Mouse (Mus musculus): ENCODE measurements around the gene Hist3h2ba. TPM values are rescaled to one million over a fixed set of nuclear protein-coding genes. Genes with fewer than 3 reads are reported as not detected.
A peak's percentile ranks its signal among the peaks of the same experiment; 100 is the strongest.

The Hist3h2ba gene
- total RNA-seq, 1 experiment: 141 TPM

DNA sequence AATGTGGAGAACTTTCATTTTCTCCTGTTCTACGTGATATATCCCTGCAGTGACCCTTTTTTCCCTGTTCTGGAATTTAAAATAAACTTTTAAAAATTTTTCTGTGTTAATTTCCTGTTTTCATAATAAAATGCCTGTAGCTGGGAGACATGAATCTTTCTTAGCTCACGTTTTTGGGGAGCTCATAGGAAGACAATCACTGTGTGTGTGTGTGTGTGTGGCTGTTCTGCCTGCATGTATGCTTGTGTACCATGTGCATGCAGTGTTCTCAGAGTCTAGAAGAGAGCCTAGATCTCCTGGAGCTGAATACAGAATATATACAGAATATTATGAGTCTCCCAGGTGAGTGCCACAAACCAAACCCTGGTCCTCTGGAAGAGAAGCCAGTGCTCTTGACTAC, 21.7 kb upstream of the Hist3h2ba start:
- no peaks in the 10 kb centered on the region for H3K9me3 ChIP-seq (ENCODE audit: control insufficient read depth, insufficient read depth, low read depth, low read length)
- TF ChIP-seq HCFC1 (IDR thresholded peaks at IDR 0.05; ENCODE audit: borderline replicate concordance, insufficient read depth, low read length): no peak
- no peak for TF ChIP-seq ZC3H11A (IDR thresholded peaks at IDR 0.05; ENCODE audit: borderline replicate concordance, low read depth, low read length)
- TF ChIP-seq CHD2 (IDR thresholded peaks at IDR 0.05; ENCODE audit: low read depth, low read length): no peak
- no peak for TF ChIP-seq MAFK (IDR thresholded peaks at IDR 0.05; ENCODE audit: insufficient read depth, low read depth, low read length)
- TF ChIP-seq ZNF384 (IDR thresholded peaks at IDR 0.05; ENCODE audit: low read depth, low read length): no peak
- H3K4me3 ChIP-seq (ENCODE audit: insufficient read depth in 1 of 2, low read depth in 1 of 2, low read length in 2 of 2, poor library complexity in 1 of 2, severe bottlenecking in 1 of 2): no peak overlapping the region
- in situ Hi-C loops (cut with MboI; ENCODE audit: low sequenced_read_pairs in 2 of 2, unreplicated experiment in 2 of 2): no loop called here
- peaks cover 0 to 8% of the 10 kb centered on the region in 2 experiments; a peak in 1 of 4 replicates for H3K4me1 ChIP-seq (ENCODE audit: control insufficient read depth in 2 of 2, insufficient read depth in 2 of 2, low read length in 2 of 2, poor library complexity in 1 of 2)
- DNase-seq (ENCODE audit: low read depth, low spot score): no peak
- H3K9ac ChIP-seq (ENCODE audit: insufficient read depth, low read depth, low read length, poor library complexity, severe bottlenecking): no peak overlapping the region
- H3K36me3 ChIP-seq (ENCODE audit: control insufficient read depth, insufficient read depth, low read length, poor library complexity, severe bottlenecking): peaks cover 7% of the 10 kb centered on the region; the same call in 1 of the 2 replicates
- no peak overlapping the region for H3K27ac ChIP-seq (ENCODE audit: insufficient read depth, low read depth, low read length, poor library complexity, severe bottlenecking)

DNA sequence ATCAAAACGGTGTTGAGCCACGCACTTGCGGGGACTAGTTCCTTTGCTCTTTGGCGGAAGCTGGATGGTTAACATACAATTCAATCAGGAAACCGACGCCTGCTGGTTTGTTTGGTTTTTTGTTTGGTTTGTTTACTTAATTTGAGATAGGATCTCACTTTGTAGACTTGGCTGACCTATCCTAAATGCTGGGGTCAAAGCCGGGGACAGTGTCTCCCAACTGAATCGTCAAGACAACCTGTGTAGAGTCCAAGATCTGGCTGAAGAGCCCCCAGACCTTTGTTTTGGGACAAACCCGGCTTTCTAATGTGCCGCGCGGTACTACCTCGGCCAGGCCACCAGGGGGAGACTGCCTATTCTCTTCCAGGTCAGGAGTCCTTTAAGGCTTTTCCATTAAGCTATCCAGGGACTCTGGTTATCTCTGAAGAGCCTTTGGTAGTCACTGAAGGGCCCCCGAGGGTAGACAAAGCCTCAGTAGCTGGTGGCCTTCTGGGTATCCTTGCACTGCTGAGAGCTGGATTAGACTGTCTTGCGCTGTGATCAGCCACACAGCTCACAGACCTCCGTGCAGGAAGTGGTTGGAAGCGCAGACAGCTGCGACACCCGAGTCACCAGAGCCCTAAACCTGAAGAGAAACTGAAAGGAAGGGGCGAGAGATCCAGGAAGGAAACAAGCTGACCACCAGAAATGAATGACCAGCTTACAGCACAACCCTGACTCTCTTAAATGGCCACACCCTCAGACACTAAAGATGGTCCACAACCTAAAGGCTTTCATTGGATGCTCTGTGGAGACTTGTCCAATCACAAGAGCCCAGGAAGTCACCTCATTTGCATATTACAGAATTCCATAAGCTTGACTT, 20.7 kb upstream of the Hist3h2ba start:
- no peak overlapping the region for H3K9ac ChIP-seq (ENCODE audit: insufficient read depth, low read depth, low read length, poor library complexity, severe bottlenecking)
- in situ Hi-C loops (cut with MboI; ENCODE audit: low sequenced_read_pairs in 2 of 2, unreplicated experiment in 2 of 2): no loop called here
- peak overlapping the region in 1 of 2 experiments; percentile 42; a peak in 2 of 4 replicates for H3K4me3 ChIP-seq (ENCODE audit: insufficient read depth in 1 of 2, low read depth in 1 of 2, low read length in 2 of 2, poor library complexity in 1 of 2, severe bottlenecking in 1 of 2)
- no peak for DNase-seq (ENCODE audit: low read depth, low spot score)
- peaks cover 16% of the 10 kb centered on the region for H3K36me3 ChIP-seq (ENCODE audit: control insufficient read depth, insufficient read depth, low read length, poor library complexity, severe bottlenecking)
- no peaks in the 10 kb centered on the region for H3K9me3 ChIP-seq (ENCODE audit: control insufficient read depth, insufficient read depth, low read depth, low read length)
- peaks cover 0 to 8% of the 10 kb centered on the region in 2 experiments; a peak in 1 of 4 replicates for H3K4me1 ChIP-seq (ENCODE audit: control insufficient read depth in 2 of 2, insufficient read depth in 2 of 2, low read length in 2 of 2, poor library complexity in 1 of 2)
- TF ChIP-seq CHD2 (IDR thresholded peaks at IDR 0.05; ENCODE audit: low read depth, low read length) (peak; percentile 49; the same call in 1 of the 2 replicates), ZC3H11A (IDR thresholded peaks at IDR 0.05; ENCODE audit: borderline replicate concordance, low read depth, low read length) (no peak)
- H3K27ac ChIP-seq (ENCODE audit: insufficient read depth, low read depth, low read length, poor library complexity, severe bottlenecking): no peak overlapping the region

DNA sequence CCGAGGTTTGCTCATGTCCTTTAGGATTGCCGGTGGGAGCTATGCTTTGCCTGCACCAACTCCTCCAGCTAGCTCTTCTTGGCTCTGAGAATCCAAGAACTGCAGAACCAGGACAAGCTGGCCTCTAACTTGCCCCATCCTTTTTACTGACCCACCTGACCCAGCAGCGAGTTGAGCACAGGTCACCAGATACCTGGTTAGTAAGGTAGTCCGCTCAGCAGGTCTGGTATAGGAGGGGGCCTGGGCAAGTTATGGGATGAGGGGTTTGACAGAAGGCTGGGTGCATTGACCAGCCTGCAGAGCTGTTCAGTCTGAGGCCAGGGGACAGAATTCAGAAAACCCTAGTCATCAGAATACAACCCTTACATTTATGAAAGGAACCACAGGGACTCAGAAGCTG, 19.7 kb upstream of the Hist3h2ba start:
- Histone ChIP-seq H3K4me3 (ENCODE audit: insufficient read depth in 1 of 2, low read depth in 1 of 2, low read length in 2 of 2, poor library complexity in 1 of 2, severe bottlenecking in 1 of 2) (no peak overlapping the region), H3K9me3 (ENCODE audit: control insufficient read depth, insufficient read depth, low read depth, low read length) (no peaks in the 10 kb centered on the region), H3K36me3 (ENCODE audit: control insufficient read depth, insufficient read depth, low read length, poor library complexity, severe bottlenecking) (peaks cover 26% of the 10 kb centered on the region), H3K27ac (ENCODE audit: insufficient read depth, low read depth, low read length, poor library complexity, severe bottlenecking) (no peak overlapping the region), H3K4me1 (ENCODE audit: control insufficient read depth in 2 of 2, insufficient read depth in 2 of 2, low read length in 2 of 2, poor library complexity in 1 of 2) (peaks cover 0 to 8% of the 10 kb centered on the region in 2 experiments; a peak in 1 of 4 replicates), H3K9ac (ENCODE audit: insufficient read depth, low read depth, low read length, poor library complexity, severe bottlenecking) (no peak overlapping the region)
- in situ Hi-C loops (cut with MboI; ENCODE audit: low sequenced_read_pairs in 2 of 2, unreplicated experiment in 2 of 2): no loop called here
- DNase-seq (ENCODE audit: low read depth, low spot score): no peak
- TF ChIP-seq ZC3H11A (IDR thresholded peaks at IDR 0.05; ENCODE audit: borderline replicate concordance, low read depth, low read length): no peak
- TF ChIP-seq HCFC1 (IDR thresholded peaks at IDR 0.05; ENCODE audit: borderline replicate concordance, insufficient read depth, low read length): no peak

DNA sequence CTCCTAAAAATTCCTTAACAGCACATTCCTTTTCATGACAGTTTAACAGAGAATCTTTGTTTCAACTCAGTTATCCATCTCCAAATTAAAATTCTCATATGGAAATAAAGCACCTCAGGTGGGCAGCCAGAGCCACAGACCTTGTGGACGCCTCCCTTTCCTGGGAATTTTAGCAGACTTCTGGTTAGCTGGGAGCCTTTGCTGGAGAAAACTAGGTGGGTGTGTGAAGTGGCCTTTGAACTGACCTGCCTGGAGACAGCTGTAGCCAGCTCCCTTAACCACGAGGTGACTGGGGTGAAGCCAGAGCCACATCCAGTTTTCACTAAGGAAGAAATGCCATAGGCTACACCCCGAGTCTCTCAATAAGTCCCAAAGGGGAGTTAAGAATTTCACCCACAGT, 19.1 kb upstream of the Hist3h2ba start:
- DNase-seq (ENCODE audit: low read depth, low spot score): no peak
- Histone ChIP-seq H3K4me3 (ENCODE audit: insufficient read depth in 1 of 2, low read depth in 1 of 2, low read length in 2 of 2, poor library complexity in 1 of 2, severe bottlenecking in 1 of 2) (no peak overlapping the region), H3K36me3 (ENCODE audit: control insufficient read depth, insufficient read depth, low read length, poor library complexity, severe bottlenecking) (peaks cover 29% of the 10 kb centered on the region), H3K9ac (ENCODE audit: insufficient read depth, low read depth, low read length, poor library complexity, severe bottlenecking) (no peak overlapping the region), H3K4me1 (ENCODE audit: control insufficient read depth in 2 of 2, insufficient read depth in 2 of 2, low read length in 2 of 2, poor library complexity in 1 of 2) (peaks cover 0 to 8% of the 10 kb centered on the region in 2 experiments; a peak in 1 of 4 replicates), H3K27ac (ENCODE audit: insufficient read depth, low read depth, low read length, poor library complexity, severe bottlenecking) (no peak overlapping the region), H3K9me3 (ENCODE audit: control insufficient read depth, insufficient read depth, low read depth, low read length) (no peaks in the 10 kb centered on the region)
- in situ Hi-C loops (cut with MboI; ENCODE audit: low sequenced_read_pairs in 2 of 2, unreplicated experiment in 2 of 2): no loop called here
- TF ChIP-seq ZC3H11A (IDR thresholded peaks at IDR 0.05; ENCODE audit: borderline replicate concordance, low read depth, low read length) (no peak), ZNF384 (IDR thresholded peaks at IDR 0.05; ENCODE audit: low read depth, low read length) (no peak), HCFC1 (IDR thresholded peaks at IDR 0.05; ENCODE audit: borderline replicate concordance, insufficient read depth, low read length) (no peak), MAFK (IDR thresholded peaks at IDR 0.05; ENCODE audit: insufficient read depth, low read depth, low read length) (no peak), CHD2 (IDR thresholded peaks at IDR 0.05; ENCODE audit: low read depth, low read length) (no peak)
